Mouse (Mus musculus) liver, embryonic 12.5 days (tissue): Measurements from ENCODE around the gene Ldhb. TPM values are rescaled to one million over a fixed set of nuclear protein-coding genes. Genes with fewer than 3 reads are reported as not detected.
"Not testable (repeated sequence)": the region's sequence is repeated elsewhere in the genome, so short reads cannot be mapped to it uniquely, and the experiment has no call there.

Source experiments
- ATAC-seq: fragments of 200-750 bp; cut with Nextera tagmentation; 2 replicates; pipeline ENCODE4 v1.8.0; 2017; ENCODE audit warnings: moderate number of reproducible peaks, mild to moderate bottlenecking, moderate library complexity
- H3K27ac ChIP-seq: fragments of 300-500 bp; sonication (generic); 2 replicates; pipeline ENCODE4 v1.5.1; 2016; ENCODE audit warnings: mild to moderate bottlenecking
- H3K27me3 ChIP-seq: fragments of 300-500 bp; sonication (generic); replicated peaks from 2 replicates; pipeline ENCODE4 v1.6.1; 2016; ENCODE audit warnings: mild to moderate bottlenecking, moderate library complexity
- H3K36me3 ChIP-seq: fragments of 300-500 bp; sonication (generic); 2 replicates; pipeline ENCODE4 v1.6.1; 2016; ENCODE audit warnings: mild to moderate bottlenecking, moderate library complexity
- H3K4me1 ChIP-seq: fragments of 300-500 bp; sonication (generic); 2 replicates; pipeline ENCODE4 v1.6.1; 2016
- H3K4me2 ChIP-seq: fragments of 300-500 bp; sonication (generic); 2 replicates; pipeline ENCODE4 v1.6.1; 2016; ENCODE audit warnings: mild to moderate bottlenecking, moderate library complexity
- H3K4me3 ChIP-seq: fragments of 300-500 bp; sonication (generic); 2 replicates; pipeline ENCODE4 v1.5.1; 2016; ENCODE audit warnings: mild to moderate bottlenecking, moderate library complexity
- H3K9ac ChIP-seq: fragments of 300-500 bp; sonication (generic); 2 replicates; pipeline ENCODE4 v1.6.1; 2016; ENCODE audit warnings: mild to moderate bottlenecking, moderate library complexity
- H3K9me3 ChIP-seq: fragments of 300-500 bp; sonication (generic); replicated peaks from 2 replicates; pipeline ENCODE4 v1.6.1; 2016; ENCODE audit warnings: mild to moderate bottlenecking, moderate library complexity
- WGBS: fragments of 180-500 bp; shearing (Covaris S2); methylation state at CpG from one replicate; pipeline ENCODE4 v1.1.7; 2016; ENCODE audit not compliant: insufficient replicate concordance; 5-methylcytosine and 5-hydroxymethylcytosine counted together
- polyA plus RNA-seq: library from polyadenylated mRNA; unstranded; fragments of >200 nt; fragmentation: Nextera tagmentation; extraction: Ambion mirVana; gene quantifications from 2 replicates; pipeline ENCODE4 v1.2.1, GENCODE M21; 2016

Ldhb gene
- polyA plus RNA-seq, 1 experiment from 2014 or later, result 61.7 TPM

DNA sequence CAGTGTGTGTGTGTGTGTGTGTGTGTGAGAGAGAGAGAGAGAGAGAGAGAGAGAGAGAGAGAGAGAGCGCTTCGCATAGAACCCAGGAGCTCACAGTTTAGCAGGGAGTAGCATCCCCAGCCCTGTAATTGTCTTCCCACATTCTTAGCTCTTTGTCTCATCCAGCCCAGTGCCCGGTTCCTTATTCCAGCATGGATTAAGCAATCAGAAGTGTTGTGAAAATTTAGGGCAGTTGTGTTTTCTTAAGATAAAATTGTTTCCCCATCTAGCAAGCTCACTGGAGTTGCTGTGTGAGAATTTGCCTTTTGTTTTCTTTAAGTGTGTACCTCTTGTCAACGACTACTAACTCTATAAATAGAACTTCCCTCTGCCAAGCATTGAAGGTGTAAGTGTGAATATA lies 906 bp upstream of the Ldhb start:
- WGBS, result 33% methylated on average over 3 of the region's 4 CpGs
- no peak overlapping the region for H3K27ac ChIP-seq

DNA sequence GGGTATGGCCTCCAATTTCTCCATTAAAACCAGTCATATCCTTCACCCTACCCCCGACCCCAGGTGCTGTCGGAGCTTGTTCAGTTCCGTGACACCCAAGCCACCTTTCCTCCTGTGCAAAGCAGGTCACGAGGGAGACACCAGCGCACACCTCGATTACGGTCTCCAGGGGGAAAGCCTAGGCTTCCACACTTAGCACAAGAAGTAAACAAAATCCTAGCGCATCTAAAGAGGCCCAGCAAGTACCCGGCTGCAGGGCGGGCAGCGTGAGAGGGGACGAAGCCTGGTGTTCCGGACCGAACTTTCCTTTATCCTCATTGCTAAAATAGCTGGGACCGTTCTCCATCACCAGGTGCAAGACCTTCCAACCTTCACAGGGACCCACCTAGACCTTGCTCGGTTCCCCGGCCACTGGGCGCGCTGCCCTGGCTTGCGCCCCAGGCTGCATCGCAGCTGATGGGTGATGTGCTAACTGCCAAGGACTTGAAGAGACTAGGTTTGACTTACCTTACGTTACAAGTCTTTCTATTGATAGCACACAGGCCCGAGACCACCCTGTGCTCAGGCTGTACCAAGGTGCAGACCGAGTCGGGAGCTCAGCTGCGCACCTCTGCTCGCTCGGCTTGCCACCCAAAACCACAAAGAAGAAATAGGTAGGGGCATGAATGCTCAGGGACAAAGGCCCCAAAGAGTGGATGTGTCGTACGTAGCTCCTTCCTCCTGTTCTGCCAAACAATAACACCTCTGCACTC lies 548 bp downstream of the Ldhb start:
- no peaks in the 10 kb centered on the region for H3K36me3 ChIP-seq
- H3K4me3 ChIP-seq, result peak overlapping the region; percentile 46
- H3K27me3 ChIP-seq, result peaks cover 63% of the 10 kb centered on the region
- H3K4me2 ChIP-seq, result peak overlapping the region; percentile 62
- H3K4me1 ChIP-seq, result peaks cover 6% of the 10 kb centered on the region; the same call in 1 of the 2 replicates
- no peak overlapping the region for H3K9ac ChIP-seq
- 8% methylated on average over 30 of the region's 30 CpGs for WGBS
- peak; percentile 18; the same call in 1 of the 2 replicates for ATAC-seq
- no peaks in the 10 kb centered on the region for H3K9me3 ChIP-seq
- H3K27ac ChIP-seq, result no peak overlapping the region

More for the DNA sequence above, 906 bp upstream of the Ldhb start:
- no peak overlapping the region for H3K9ac ChIP-seq
- ATAC-seq, result no peak
- no peaks in the 10 kb centered on the region for H3K36me3 ChIP-seq
- H3K4me3 ChIP-seq, result no peak overlapping the region
- no peak overlapping the region for H3K4me2 ChIP-seq
- H3K4me1 ChIP-seq, result peaks cover 6% of the 10 kb centered on the region; the same call in 1 of the 2 replicates
- no peaks in the 10 kb centered on the region for H3K9me3 ChIP-seq
- H3K27me3 ChIP-seq, result peaks cover 72% of the 10 kb centered on the region

DNA sequence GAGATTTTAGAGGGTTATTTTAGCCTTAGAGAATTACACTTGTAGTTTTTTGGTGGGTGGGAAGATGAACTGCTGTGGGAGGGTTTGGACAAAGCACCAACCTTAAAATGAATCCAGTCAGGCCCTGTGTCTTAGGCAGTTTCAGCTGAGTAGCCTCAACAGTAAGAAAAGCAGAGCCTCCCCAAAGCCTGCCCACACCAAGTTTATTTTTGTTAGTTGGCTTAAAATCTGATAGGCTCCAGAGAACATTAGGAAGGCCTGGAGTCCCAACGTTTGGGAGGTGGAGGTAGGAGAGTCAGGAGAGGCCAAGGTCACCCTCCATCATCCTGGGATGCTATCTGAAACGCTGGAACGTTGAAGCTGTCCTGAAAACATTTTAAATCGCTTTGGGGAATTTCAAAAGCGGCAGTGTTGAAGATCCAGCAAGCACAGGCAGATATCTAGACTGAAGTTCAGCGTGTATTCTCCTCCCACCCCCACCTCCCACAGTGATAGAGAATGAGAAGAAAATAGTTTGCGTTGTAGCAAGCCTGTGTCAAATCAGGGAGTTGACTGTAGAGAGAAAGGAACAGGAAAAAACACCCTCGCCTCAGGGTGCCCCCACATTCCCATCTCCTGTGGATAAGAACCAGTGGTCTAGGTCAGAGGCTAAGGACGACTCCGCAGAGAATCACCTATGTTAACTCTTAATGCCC lies 1.3 kb downstream of the Ldhb start:
- H3K4me3 ChIP-seq, result peak overlapping the region; percentile 46
- no peak for ATAC-seq
- no peaks in the 10 kb centered on the region for H3K9me3 ChIP-seq
- peak overlapping the region; percentile 62 for H3K4me2 ChIP-seq
- peaks cover 6% of the 10 kb centered on the region; the same call in 1 of the 2 replicates for H3K4me1 ChIP-seq
- H3K27ac ChIP-seq, result no peak overlapping the region
- H3K27me3 ChIP-seq, result peaks cover 58% of the 10 kb centered on the region
- H3K9ac ChIP-seq, result no peak overlapping the region
- WGBS, result 22% methylated on average over 10 of the region's 10 CpGs
- no peaks in the 10 kb centered on the region for H3K36me3 ChIP-seq

DNA sequence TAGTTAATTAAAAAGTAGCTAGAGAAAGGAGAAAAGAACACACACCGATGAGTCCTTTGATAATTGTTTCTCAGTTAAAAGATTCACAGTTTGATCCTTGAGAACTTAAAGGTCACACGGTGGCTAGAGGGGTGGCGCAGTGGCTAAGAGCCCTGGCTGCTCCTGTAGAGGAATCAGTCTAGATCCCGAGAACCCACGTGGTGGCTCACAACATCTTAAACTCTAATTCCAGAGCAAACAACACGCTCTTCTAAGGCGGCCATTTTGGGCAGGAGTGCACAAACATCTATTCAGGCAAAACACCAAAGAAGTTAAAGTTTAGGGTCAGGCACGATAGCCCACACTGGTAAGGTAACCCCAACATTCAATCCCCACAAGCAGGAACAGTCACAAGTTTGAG lies 4.2 kb downstream of the Ldhb start:
- no peak overlapping the region for H3K4me2 ChIP-seq
- H3K27ac ChIP-seq, result no peak overlapping the region
- no peaks in the 10 kb centered on the region for H3K9me3 ChIP-seq
- H3K4me3 ChIP-seq, result no peak overlapping the region
- no peak overlapping the region for H3K9ac ChIP-seq
- ATAC-seq, result no peak
- peaks cover 32% of the 10 kb centered on the region for H3K27me3 ChIP-seq
- peaks cover 5% of the 10 kb centered on the region; the same call in 1 of the 2 replicates for H3K4me1 ChIP-seq
- no peaks in the 10 kb centered on the region for H3K36me3 ChIP-seq
- WGBS, result 63% methylated on average over 8 of the region's 8 CpGs

DNA sequence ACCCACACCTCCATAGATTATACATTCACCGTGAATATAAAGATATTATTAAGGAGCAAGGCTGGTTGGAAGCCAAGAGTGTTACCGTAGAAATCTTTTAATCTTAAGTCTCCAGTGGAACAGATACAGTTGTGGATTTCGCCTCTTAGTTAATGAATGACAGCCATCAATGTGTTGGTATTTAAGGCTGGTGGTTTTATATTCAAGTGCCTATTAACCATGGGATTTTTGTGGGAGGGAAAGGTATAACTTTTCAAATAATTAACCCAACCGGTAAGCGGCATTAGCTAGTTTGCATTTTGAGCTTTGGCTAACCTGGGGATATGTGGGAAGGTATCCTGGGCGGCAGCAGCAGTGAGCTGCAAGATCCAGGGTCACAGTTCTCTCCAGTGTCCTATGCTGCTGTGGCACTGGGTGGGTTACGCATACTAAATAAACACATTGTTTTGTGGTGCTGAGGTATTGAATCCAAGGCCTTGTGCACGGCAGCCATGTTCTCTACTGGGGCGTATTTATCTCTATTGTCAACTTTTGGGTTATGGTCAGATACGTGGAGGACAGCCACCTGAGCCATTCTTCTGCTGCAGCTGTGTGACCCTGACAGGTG lies 5.1 kb downstream of the Ldhb start:
- whole genome bisulfite sequencing, result 77% methylated on average over 10 of the region's 10 CpGs

DNA sequence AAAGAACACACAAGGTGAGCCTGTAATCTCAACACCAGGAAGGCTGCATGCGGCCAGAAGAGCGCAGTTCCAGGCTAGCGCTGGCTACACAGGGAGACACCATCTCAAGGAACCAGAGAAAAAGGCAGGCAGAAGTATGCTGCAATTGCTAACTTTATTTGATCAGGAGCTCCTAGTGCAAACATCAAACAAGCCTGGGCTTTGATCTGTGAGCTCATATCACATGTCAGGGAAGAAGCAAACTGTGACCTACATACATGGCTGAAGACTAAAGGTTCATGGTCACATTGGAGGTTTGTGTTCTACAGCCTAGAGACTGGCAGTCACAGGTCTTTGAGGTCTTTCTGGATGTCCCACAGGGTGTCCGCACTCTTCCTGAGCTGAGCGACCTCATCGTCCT lies 17.6 kb downstream of the Ldhb start:
- H3K27ac ChIP-seq, H3K4me1 ChIP-seq, H3K9me3 ChIP-seq, H3K4me3 ChIP-seq, H3K27me3 ChIP-seq, H3K9ac ChIP-seq, H3K4me2 ChIP-seq, ATAC-seq, H3K36me3 ChIP-seq: not testable (repeated sequence)
- WGBS, result 73% methylated on average over 6 of the region's 6 CpGs

More for the DNA sequence above, 5.1 kb downstream of the Ldhb start:
- no peak overlapping the region for H3K4me2 ChIP-seq
- H3K27ac ChIP-seq, result no peak overlapping the region
- peaks cover 22% of the 10 kb centered on the region for H3K27me3 ChIP-seq
- H3K36me3 ChIP-seq, result peaks cover 8% of the 10 kb centered on the region
- no peak for ATAC-seq
- no peak overlapping the region for H3K9ac ChIP-seq
- H3K9me3 ChIP-seq, result no peaks in the 10 kb centered on the region
- no peaks in the 10 kb centered on the region for H3K4me1 ChIP-seq
- H3K4me3 ChIP-seq, result no peak overlapping the region

DNA sequence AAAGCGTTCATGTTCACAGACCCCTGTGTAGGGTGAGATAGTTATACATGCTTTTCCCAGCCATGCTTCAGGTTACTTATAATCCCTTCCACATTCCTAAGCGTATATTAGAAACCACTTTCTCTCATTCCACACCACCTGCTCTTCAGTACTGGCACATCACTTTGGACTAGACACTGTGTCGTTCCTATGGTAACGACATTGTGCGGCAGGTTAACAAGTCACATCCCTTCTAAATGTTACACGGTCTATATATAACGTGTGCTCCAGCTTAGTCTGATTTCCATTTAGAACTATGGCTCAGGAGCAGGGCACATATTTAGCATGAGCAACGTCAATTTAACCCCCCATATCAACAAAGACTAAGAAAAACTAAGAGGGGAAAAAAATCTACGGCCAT lies 20.1 kb downstream of the Ldhb start:
- Histone ChIP-seq H3K9me3 (no peaks in the 10 kb centered on the region), H3K4me1 (no peaks in the 10 kb centered on the region), H3K27me3 (no peaks in the 10 kb centered on the region), H3K9ac (no peak overlapping the region), H3K36me3 (no peaks in the 10 kb centered on the region), H3K4me3 (no peak overlapping the region), H3K4me2 (no peak overlapping the region), H3K27ac (no peak overlapping the region)
- WGBS, result 81% methylated on average over 9 of the region's 9 CpGs
- ATAC-seq, result no peak

DNA sequence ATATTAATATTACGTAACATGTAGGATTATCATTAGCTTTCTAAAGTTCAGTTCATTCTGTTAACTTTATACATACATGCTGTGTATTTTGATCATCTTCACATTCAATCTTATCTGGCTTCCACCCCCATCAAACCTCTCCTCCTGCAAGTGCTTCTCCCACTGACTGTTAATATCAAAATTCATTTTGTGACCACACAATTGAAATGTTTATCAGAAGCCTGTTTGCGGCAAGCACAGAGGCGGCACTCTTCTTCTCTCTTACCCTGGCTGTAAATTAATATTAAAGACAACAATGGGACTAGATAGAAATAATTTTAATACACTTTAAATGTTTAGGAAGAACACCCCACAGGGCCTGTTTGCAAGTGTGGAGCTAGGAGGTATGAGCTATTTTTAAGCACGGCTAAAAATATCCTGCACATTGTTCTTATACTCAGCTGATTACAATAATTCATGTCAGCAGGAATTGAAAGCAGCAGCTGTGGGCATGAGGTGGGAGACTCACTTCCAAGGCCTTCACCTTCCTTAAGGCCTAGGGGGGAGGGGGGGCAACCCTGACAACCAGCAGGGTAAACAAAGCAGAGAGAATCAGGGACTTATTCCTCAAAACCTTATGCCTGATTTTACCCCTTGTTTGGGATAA lies 22.2 kb downstream of the Ldhb start:
- Histone ChIP-seq H3K4me3 (no peak overlapping the region), H3K9ac (no peak overlapping the region), H3K4me1 (no peaks in the 10 kb centered on the region), H3K27ac (no peak overlapping the region), H3K27me3 (no peaks in the 10 kb centered on the region), H3K36me3 (no peaks in the 10 kb centered on the region), H3K9me3 (no peaks in the 10 kb centered on the region), H3K4me2 (no peak overlapping the region)
- no peak for ATAC-seq
- 76% methylated on average over 4 of the region's 4 CpGs for WGBS

DNA sequence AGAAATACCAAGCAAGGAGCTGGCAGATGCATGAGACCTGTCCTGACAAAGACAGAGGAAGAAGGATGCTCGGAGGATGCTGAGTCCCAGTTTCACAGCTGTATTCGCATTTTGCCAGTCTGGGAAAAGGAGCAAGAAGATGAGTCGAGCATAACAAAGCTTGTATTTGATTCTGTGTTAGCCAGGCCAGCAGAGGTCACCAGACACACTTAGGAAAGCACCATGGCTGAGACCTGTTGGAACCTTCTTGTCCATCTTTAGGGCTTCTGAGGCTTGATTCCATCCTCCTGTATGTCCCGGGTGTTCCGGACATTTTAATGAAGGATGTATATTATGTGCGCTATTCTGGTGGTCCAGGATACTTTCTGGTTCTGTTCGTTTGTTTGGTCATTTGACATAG lies 30.5 kb downstream of the Ldhb start:
- no peaks in the 10 kb centered on the region for H3K4me1 ChIP-seq
- H3K4me3 ChIP-seq, result no peak overlapping the region
- ATAC-seq, result no peak
- no peak overlapping the region for H3K9ac ChIP-seq
- no peaks in the 10 kb centered on the region for H3K27me3 ChIP-seq
- H3K36me3 ChIP-seq, result no peaks in the 10 kb centered on the region
- H3K4me2 ChIP-seq, result no peak overlapping the region
- 62% methylated on average over 7 of the region's 7 CpGs for WGBS
- no peak overlapping the region for H3K27ac ChIP-seq
- no peaks in the 10 kb centered on the region for H3K9me3 ChIP-seq

DNA sequence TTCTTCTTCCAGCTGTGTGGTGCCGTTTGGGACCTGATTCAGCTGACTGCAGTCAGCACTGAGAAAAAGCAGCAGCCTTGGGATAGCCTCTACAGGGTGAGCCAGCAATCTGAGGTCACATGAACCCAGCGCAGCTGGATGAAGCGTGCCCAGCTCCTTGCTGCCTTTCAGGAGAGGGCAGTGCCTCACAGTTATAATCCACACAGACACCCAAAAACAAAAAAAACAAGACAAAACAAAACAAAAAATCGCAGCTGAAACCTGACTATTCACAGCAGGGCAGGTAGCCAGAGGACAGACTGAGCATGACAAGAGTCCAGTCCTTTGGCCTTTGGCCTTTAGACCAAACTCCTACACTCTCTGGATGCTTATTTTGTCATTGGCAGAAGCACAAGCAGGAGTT lies 35.0 kb downstream of the Ldhb start, which contains the start of gene Gys2:
TSS of gene Gys2 (minus strand) at position 309 of the 403 bp plus-strand sequence.
- H3K9me3 ChIP-seq, result no peaks in the 10 kb centered on the region
- H3K9ac ChIP-seq, result no peak within 1 kb of the TSS
- 50% methylated on average over 4 of the region's 4 CpGs for WGBS
- H3K27ac ChIP-seq, result no peak within 1 kb of the TSS
- H3K4me3 ChIP-seq, result peak within 1 kb of the TSS; percentile 13
- H3K27me3 ChIP-seq, result no peaks in the 10 kb centered on the region
- ATAC-seq, result peak; percentile 24; the same call in 1 of the 2 replicates
- no peaks in the 10 kb centered on the region for H3K4me1 ChIP-seq
- H3K36me3 ChIP-seq, result no peaks in the 10 kb centered on the region
- peak within 1 kb of the TSS; percentile 8; the same call in 1 of the 2 replicates for H3K4me2 ChIP-seq

DNA sequence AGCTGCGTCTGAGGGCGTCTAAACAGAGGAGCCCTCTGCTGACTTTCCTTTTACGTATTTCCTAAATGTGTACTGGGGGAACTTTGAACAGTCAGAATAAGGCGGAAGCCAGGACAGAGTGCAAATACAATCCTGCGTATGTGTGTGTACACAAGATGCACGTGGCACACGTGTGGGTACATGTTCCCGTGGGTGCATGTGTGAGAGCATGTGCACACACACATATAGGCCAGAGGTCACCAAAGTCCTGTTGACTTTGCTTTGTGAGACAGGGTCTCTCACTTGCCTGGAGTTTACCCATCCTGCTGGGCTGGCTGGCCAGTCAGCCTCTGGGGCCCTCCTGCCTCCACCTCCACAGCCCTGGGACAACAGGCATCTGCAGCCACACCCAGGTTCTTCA lies 36.6 kb downstream of the Ldhb start:
- no peaks in the 10 kb centered on the region for H3K27me3 ChIP-seq
- H3K4me2 ChIP-seq, result peak overlapping the region; percentile 28
- 0 out of 2 replicates have a peak overlapping the region, but pooled peaks have one; percentile 30 for H3K27ac ChIP-seq
- H3K9ac ChIP-seq, result no peak overlapping the region
- peak; percentile 55 for ATAC-seq
- 57% methylated on average over 8 of the region's 8 CpGs for WGBS
- peak overlapping the region; percentile 5; the same call in 1 of the 2 replicates for H3K4me3 ChIP-seq
- H3K4me1 ChIP-seq, result no peaks in the 10 kb centered on the region
- H3K36me3 ChIP-seq, result no peaks in the 10 kb centered on the region
- H3K9me3 ChIP-seq, result no peaks in the 10 kb centered on the region
